Comparison of ENCODE assay signal across 12 mouse cellular contexts in the genomic region with DNA sequence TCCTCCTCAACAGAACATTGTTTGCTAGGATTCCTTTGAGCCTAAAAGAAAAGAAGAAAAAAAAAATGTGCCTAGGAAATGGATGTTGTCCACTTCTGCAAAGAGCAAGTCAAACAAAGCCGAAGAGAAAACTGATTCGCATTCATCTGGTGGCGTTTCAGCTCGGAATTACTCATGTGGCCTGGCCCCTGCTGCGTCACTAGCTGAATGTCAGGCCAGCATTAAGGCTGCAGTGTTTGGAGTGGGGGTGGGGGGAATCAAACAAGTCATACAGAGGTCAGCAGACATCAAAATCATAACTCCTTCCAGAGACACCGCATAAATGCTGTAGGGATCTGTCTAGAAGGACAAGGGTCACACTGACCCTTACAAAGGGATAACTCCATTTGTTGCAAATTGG.
DNase-seq lines count a peak whose midpoint lies in the region; ATAC-seq lines count a peak whose summit lies in the region.
"Had no signal": no experiment of that assay in that cellular context is flagged by ENCODE, and none has a peak within 500 bp of the region (broad histone marks: within the 10 kb centered on the region; RNA-seq: fewer than 3 reads in every experiment).

No protein-coding gene starts in this region.

- WGBS in forebrain, embryonic 10.5 days: 57% methylated on average over 6 of the region's 6 CpGs
- WGBS in forebrain, embryonic 12.5 days: 49% methylated on average over 6 of the region's 6 CpGs
- WGBS in embryonic facial prominence, embryonic 10.5 days: 36% methylated on average over 6 of the region's 6 CpGs

- H3K9me3 ChIP-seq in forebrain, embryonic 10.5 days: no peaks in the 10 kb centered on the region
- H3K9me3 ChIP-seq in forebrain, embryonic 12.5 days: no peaks in the 10 kb centered on the region
- no peaks in the 10 kb centered on the region for H3K9me3 ChIP-seq in embryonic facial prominence, embryonic 10.5 days

- H3K4me3 ChIP-seq in forebrain, embryonic 10.5 days: no peak overlapping the region
- no peak overlapping the region for H3K4me3 ChIP-seq in forebrain, embryonic 12.5 days (replicated peaks)
- no peak overlapping the region for H3K4me3 ChIP-seq in embryonic facial prominence, embryonic 10.5 days
- H3K4me3 ChIP-seq: layer of hippocampus, adult 2 months had no signal

- no peaks in the 10 kb centered on the region for H3K36me3 ChIP-seq in forebrain, embryonic 10.5 days (replicated peaks)
- H3K36me3 ChIP-seq in forebrain, embryonic 12.5 days (replicated peaks): no peaks in the 10 kb centered on the region
- H3K36me3 ChIP-seq in embryonic facial prominence, embryonic 10.5 days (replicated peaks): no peaks in the 10 kb centered on the region

- H3K4me2 ChIP-seq in forebrain, embryonic 12.5 days: no peak overlapping the region

- no peaks in the 10 kb centered on the region for H3K27me3 ChIP-seq in forebrain, embryonic 10.5 days (ENCODE audit: poor library complexity, severe bottlenecking)
- H3K27me3 ChIP-seq in forebrain, embryonic 12.5 days: no peaks in the 10 kb centered on the region
- no peaks in the 10 kb centered on the region for H3K27me3 ChIP-seq in embryonic facial prominence, embryonic 10.5 days (replicated peaks; ENCODE audit: low read depth, poor library complexity, severe bottlenecking)

- DNase-seq in forebrain, embryonic 10.5 days (ENCODE audit: extremely low spot score, low spot score): peak; percentile 16
- DNase-seq in kidney, postnatal 14 days: peak; percentile 4
- no peak for DNase-seq in kidney, adult 11 months
- peak; percentile 49 for DNase-seq in embryonic facial prominence, embryonic 10.5 days (ENCODE audit: low spot score)
- peak; percentile 47 to 56 for DNase-seq in lung, postnatal 4 days
- no peak for DNase-seq in spleen, postnatal 4 days (ENCODE audit: low spot score in 2 of 2)
- DNase-seq in urinary bladder, adult 2 months (ENCODE audit: low spot score): no peak
- DNase-seq: cerebellum, adult 8-10 months; thymus, postnatal 25 days had no signal

- no peak for ATAC-seq in forebrain, embryonic 12.5 days (ENCODE audit: low FRiP score)

- no peak overlapping the region for H3K9ac ChIP-seq in forebrain, embryonic 12.5 days
- H3K9ac ChIP-seq: liver, embryonic 14.5 days had no signal

- H3K4me1 ChIP-seq in forebrain, embryonic 10.5 days: peaks cover 11% of the 10 kb centered on the region
- peaks cover 8% of the 10 kb centered on the region; the same call in 1 of the 2 replicates for H3K4me1 ChIP-seq in forebrain, embryonic 12.5 days
- H3K4me1 ChIP-seq in embryonic facial prominence, embryonic 10.5 days: peaks cover 15% of the 10 kb centered on the region

- H3K27ac ChIP-seq in forebrain, embryonic 10.5 days: peak overlapping the region; percentile 35; the same call in 1 of the 2 replicates
- H3K27ac ChIP-seq in forebrain, embryonic 12.5 days: no peak overlapping the region
- peak overlapping the region; percentile 54 for H3K27ac ChIP-seq in embryonic facial prominence, embryonic 10.5 days (replicated peaks)
- H3K27ac ChIP-seq: layer of hippocampus, adult 2 months; liver, embryonic 14.5 days had no signal

Comparison
In these comparisons a context has a peak if more than half of its experiments do, and no peak if none do; other contexts are left out.
1. DNase-seq: peak in forebrain, embryonic 10.5 days (single experiment), kidney, postnatal 14 days (single experiment), embryonic facial prominence, embryonic 10.5 days (single experiment) and lung, postnatal 4 days (2 of 2); none in kidney, adult 11 months (single experiment), spleen, postnatal 4 days (0 of 2) and urinary bladder, adult 2 months (single experiment).